Mouse (Mus musculus) heart, embryonic 16.5 days (tissue): ENCODE measurements at regions not wholly inside any gene's neighbourhood (a gene's known extent, or its start where the extent isn't known, plus 50 kb on each side); places are given as distances from the start of the nearest gene placed in this dataset.

ENCODE experiments used
- ATAC-seq: fragments of 200-750 bp; cut with Nextera tagmentation; replicated peaks from 2 replicates; pipeline ENCODE4 v1.8.0; 2017; ENCODE audit warnings: moderate number of reproducible peaks; ENCODE audit not compliant: insufficient read depth, low FRiP score; ENCODE audit errors: extremely low read depth
- H3K27ac ChIP-seq: fragments of 300-500 bp; sonication (generic); 2 replicates; pipeline ENCODE4 v1.5.1; 2014; ENCODE audit warnings: mild to moderate bottlenecking, low read length, control low read depth, moderate library complexity
- H3K27me3 ChIP-seq: fragments of 300-500 bp; sonication (generic); 2 replicates; pipeline ENCODE4 v1.6.1; 2014; ENCODE audit warnings: low read length, mixed read lengths; ENCODE audit not compliant: control insufficient read depth, insufficient read depth
- H3K36me3 ChIP-seq: fragments of 300-500 bp; sonication (generic); 2 replicates; pipeline ENCODE4 v1.6.1; 2014; ENCODE audit not compliant: control insufficient read depth, insufficient read depth
- H3K4me1 ChIP-seq: fragments of 300-500 bp; sonication (generic); 2 replicates; pipeline ENCODE4 v1.6.1; 2014; ENCODE audit warnings: low read length, mixed read lengths; ENCODE audit not compliant: control insufficient read depth, insufficient read depth
- H3K4me2 ChIP-seq: fragments of 300-500 bp; sonication (generic); 2 replicates; pipeline ENCODE4 v1.6.1; 2014; ENCODE audit warnings: low read depth, mild to moderate bottlenecking, control low read depth, low read length
- H3K4me3 ChIP-seq: fragments of 300-500 bp; sonication (generic); 2 replicates; pipeline ENCODE4 v1.5.1; 2014; ENCODE audit warnings: mild to moderate bottlenecking, control low read depth, low read length
- H3K9ac ChIP-seq: fragments of 300-500 bp; sonication (generic); 2 replicates; pipeline ENCODE4 v1.6.1; 2014; ENCODE audit warnings: low read length, control low read depth
- H3K9me3 ChIP-seq: fragments of 300-500 bp; sonication (generic); replicated peaks from 2 replicates; pipeline ENCODE4 v1.6.1; 2016; ENCODE audit warnings: low read length; ENCODE audit not compliant: control insufficient read depth
- WGBS: fragments of 180-500 bp; shearing (Covaris S2); extraction: QIAGEN DNeasy Blood & Tissue Kit; methylation state at CpG from one replicate; pipeline ENCODE4 v1.1.7; 2014; 5-methylcytosine and 5-hydroxymethylcytosine counted together

DNA sequence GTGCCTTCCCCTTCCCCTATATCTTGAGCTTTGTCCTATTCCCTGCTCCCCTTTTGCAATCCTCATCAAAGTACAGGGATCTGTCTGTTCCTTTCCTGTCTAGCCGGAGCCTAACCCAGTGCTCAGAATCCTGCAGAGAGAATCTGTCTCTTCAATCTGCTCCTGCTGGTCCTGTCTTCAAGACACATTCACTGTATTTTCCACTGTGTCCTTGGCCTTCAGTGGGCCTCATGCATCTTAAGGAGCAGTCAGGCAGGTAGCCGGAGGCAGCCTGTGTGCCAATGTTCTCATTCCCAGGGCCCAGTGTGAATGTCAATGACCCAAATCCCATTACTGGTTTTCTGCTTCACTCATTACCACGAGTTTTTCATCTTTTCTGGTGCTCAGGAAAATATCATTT, 737.8 kb upstream of the A1bg start:
- 63% methylated on average over 3 of the region's 3 CpGs for WGBS
- no peak for ATAC-seq
- H3K4me1 ChIP-seq, result no peaks in the 10 kb centered on the region
- no peak overlapping the region for H3K4me3 ChIP-seq
- H3K9me3 ChIP-seq, result no peaks in the 10 kb centered on the region
- H3K27ac ChIP-seq, result no peak overlapping the region
- no peak overlapping the region for H3K9ac ChIP-seq
- H3K36me3 ChIP-seq, result no peaks in the 10 kb centered on the region
- H3K27me3 ChIP-seq, result no peaks in the 10 kb centered on the region
- no peak overlapping the region for H3K4me2 ChIP-seq

DNA sequence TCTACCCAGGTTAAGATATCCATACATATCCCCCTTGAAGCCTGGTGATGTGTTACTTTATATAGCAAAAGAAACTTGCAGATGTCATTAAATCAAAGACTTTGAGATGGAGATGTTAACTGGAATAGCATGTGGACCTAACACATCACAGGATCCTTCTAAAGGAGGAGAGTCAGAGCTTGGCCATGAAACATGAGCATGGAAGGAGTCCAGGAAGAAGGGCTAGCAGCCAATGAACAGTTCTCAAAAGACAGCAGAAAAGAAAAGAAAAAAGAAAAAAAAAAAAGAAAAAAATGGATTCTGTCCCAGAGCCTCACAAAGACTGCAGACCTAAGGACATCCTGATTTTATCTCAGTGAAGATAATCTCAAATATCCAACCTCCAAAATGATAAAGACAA, 734.1 kb upstream of the A1bg start:
- Histone ChIP-seq H3K27me3 (no peaks in the 10 kb centered on the region), H3K4me2 (no peak overlapping the region)

DNA sequence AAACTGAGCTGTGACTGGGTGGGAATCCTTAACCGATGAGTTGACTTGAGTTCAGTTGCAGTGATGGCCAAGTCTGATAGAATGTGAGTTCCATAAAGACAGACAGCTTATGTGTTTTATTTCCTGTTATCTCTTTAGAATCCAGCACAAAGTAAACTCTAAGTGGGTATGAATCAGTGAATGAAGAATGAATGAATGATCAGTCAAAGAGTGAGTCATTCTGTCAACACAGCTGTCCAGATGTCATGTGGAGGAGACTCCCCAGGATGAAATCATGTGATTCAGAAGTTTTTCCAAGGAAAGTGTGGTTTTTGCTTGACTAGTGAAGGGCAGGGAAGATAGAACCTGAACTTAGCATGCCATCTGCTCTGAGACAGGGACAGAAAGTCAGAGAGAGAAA, 732.0 kb upstream of the A1bg start:
- no peaks in the 10 kb centered on the region for H3K9me3 ChIP-seq

More for the DNA sequence above, 734.1 kb upstream of the A1bg start:
- Histone ChIP-seq H3K27ac (no peak overlapping the region), H3K9me3 (no peaks in the 10 kb centered on the region), H3K4me1 (no peaks in the 10 kb centered on the region), H3K9ac (no peak overlapping the region), H3K36me3 (no peaks in the 10 kb centered on the region), H3K4me3 (no peak overlapping the region)
- no peak for ATAC-seq

DNA sequence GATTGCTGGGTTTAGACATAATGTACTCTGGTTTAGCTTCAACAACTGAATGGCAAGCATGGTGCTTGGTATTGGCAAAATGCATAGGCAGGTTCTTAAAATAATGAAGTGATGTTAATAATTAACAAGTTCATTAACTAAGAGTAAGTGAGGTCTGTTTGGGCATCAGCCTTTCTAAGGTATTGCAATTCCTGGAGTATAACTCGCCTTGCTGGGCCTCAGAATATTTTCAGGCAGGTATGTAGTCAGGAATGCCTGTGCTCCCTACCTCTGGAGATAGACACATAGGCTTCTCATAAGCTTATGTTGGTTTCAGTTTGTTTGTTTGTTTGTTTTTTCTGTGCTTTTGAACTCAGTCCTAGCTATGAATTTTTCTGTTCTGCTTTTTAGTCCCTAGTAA, 731.0 kb upstream of the A1bg start:
- no peaks in the 10 kb centered on the region for H3K9me3 ChIP-seq
- H3K27ac ChIP-seq, result no peak overlapping the region
- H3K9ac ChIP-seq, result no peak overlapping the region
- no peak overlapping the region for H3K4me3 ChIP-seq
- H3K27me3 ChIP-seq, result no peaks in the 10 kb centered on the region
- no peak for ATAC-seq
- H3K4me2 ChIP-seq, result no peak overlapping the region
- no peaks in the 10 kb centered on the region for H3K4me1 ChIP-seq
- H3K36me3 ChIP-seq, result no peaks in the 10 kb centered on the region
- 94% methylated on average over 1 of the region's 1 CpGs for WGBS

More for the DNA sequence above, 732.0 kb upstream of the A1bg start:
- no peaks in the 10 kb centered on the region for H3K4me1 ChIP-seq
- no peaks in the 10 kb centered on the region for H3K27me3 ChIP-seq
- no peak overlapping the region for H3K4me3 ChIP-seq
- no peak overlapping the region for H3K4me2 ChIP-seq
- no peaks in the 10 kb centered on the region for H3K36me3 ChIP-seq
- H3K9ac ChIP-seq, result no peak overlapping the region
- 80% methylated on average over 1 of the region's 1 CpGs for WGBS
- H3K27ac ChIP-seq, result no peak overlapping the region
- ATAC-seq, result no peak

DNA sequence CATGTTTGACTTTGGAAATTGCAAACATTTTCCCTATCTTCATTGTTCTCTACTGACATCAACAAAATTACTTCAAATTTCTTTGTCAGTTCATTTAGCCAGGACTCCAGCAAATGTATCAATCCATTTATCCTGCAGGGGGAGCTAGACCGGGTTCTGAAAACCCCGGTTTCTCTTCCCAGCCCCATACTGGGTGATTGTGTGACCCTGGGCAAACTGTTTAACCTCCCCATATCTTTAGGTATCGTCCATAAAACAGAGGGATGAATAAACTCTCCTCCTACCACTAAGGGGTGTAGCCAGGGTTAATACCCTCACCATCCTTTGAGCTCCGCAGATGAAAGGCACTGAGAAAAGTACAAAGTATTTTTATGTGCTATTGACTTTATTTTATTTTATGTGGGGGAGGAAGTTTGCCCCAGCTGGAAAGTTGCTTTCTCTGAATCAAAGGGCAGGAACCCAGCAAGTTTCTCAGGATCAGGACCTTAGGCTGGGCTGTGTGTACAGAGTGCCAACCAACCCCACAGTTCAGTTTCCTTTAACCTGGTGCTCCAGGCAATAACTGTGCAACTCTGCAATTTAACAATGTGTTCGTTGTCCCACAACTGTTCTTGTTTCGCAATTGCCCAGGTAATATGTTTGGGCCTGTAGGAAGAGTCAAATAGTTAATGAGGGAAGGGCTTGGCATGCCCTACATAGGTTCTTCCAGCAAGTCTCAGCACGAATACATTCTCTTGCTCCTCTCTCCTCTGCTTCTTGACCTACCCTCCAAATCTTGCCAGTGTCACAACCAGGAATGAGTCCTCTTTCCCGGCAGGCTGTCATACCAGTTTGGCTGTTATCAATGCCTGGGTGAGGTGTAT, 696.1 kb upstream of the A1bg start:
- Histone ChIP-seq H3K27ac (no peak overlapping the region), H3K4me3 (no peak overlapping the region), H3K9ac (no peak overlapping the region), H3K4me2 (no peak overlapping the region), H3K4me1 (no peaks in the 10 kb centered on the region), H3K27me3 (no peaks in the 10 kb centered on the region), H3K36me3 (no peaks in the 10 kb centered on the region), H3K9me3 (no peaks in the 10 kb centered on the region)
- WGBS, result 69% methylated on average over 8 of the region's 8 CpGs
- no peak for ATAC-seq

DNA sequence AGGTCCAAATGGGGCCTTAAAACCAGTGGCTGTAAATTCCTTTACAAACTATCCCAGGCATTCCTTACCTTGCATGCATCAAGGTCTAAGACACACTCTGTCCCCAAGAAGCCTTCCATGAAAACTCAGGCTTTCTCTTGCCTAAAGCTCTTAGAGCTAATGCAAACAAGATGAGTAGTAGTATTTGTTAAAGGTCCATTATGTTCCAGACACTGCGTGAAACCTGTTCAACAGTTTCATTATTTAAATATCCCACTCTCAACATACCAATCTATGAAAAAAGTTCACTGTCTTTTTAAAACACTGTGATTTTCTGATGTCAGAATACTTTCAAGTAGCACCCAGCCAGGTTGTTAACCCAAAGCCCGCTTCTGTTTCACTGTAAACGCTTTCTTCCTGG, 687.9 kb upstream of the A1bg start:
- Histone ChIP-seq H3K9me3 (no peaks in the 10 kb centered on the region), H3K27ac (no peak overlapping the region), H3K27me3 (no peaks in the 10 kb centered on the region), H3K36me3 (no peaks in the 10 kb centered on the region), H3K4me2 (no peak overlapping the region), H3K9ac (no peak overlapping the region), H3K4me3 (no peak overlapping the region), H3K4me1 (no peaks in the 10 kb centered on the region)
- WGBS, result 89% methylated on average over 3 of the region's 3 CpGs
- no peak for ATAC-seq

DNA sequence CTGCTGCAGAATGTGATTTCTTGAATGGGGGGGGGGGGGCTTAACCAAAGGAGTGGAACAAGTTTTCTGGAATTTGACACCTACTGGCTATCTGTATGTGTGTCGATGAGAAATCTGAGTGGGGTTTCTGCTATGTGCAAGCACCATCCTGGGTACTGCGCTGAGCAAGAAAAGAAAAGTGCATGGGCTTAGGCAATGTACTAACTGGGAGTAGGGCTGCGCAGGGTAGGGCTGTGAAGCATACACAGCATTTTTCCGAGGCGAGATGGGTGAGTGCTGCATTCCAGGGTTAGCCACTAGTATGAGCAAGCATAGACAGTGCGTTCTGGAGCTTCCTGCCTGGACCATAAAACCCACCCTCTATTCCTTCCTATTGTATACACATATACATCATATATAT, 686.8 kb upstream of the A1bg start:
- Histone ChIP-seq H3K27ac (no peak overlapping the region), H3K4me3 (no peak overlapping the region), H3K4me1 (no peaks in the 10 kb centered on the region), H3K9ac (no peak overlapping the region), H3K4me2 (no peak overlapping the region), H3K27me3 (no peaks in the 10 kb centered on the region), H3K9me3 (no peaks in the 10 kb centered on the region), H3K36me3 (no peaks in the 10 kb centered on the region)
- WGBS, result 52% methylated on average over 6 of the region's 6 CpGs
- ATAC-seq, result no peak

DNA sequence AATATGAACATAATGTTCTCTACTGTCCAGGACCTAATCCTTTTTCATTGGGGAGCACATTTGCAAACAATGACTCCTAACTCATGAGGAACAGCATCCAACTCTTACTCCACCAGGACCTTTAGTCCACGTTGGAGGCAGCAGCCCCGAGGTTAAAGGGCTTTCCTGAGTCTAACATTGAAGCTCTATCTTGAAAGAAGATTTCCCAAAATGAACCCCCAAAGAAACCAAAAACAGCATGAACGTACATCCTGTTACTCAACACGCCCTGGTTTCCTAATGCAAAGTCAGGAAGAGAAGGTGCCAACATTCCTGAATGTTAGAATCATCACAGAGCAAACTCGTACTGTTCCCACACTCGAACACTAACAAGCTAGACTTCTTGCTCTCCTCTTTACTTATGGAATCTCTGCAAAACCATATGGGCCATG, 685.5 kb upstream of the A1bg start:
- H3K36me3 ChIP-seq, result no peaks in the 10 kb centered on the region
- H3K4me3 ChIP-seq, result no peak overlapping the region
- no peaks in the 10 kb centered on the region for H3K4me1 ChIP-seq
- H3K9me3 ChIP-seq, result no peaks in the 10 kb centered on the region
- 27% methylated on average over 6 of the region's 6 CpGs for WGBS
- no peak overlapping the region for H3K27ac ChIP-seq
- no peaks in the 10 kb centered on the region for H3K27me3 ChIP-seq
- no peak overlapping the region for H3K9ac ChIP-seq
- no peak overlapping the region for H3K4me2 ChIP-seq
- no peak for ATAC-seq

DNA sequence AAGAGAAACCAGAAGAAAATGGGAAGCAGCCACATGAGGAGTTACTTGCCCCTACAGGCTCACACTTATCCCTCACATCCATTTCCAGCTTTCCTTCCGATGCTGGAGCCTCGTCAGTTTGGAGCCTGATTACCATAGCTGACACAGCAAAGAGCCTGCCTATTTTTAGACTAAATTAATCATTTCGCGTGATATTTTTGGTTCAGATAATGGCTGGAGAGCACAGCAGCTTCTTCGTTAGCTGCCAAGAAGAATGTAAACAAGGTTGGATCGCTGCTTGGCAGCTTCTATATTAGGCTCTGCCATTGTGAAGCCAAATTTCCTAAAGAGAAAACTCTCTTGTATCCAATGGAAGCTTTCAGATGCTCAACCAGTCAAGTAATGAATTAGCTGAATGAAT, 676.9 kb upstream of the A1bg start:
- H3K4me3 ChIP-seq, result no peak overlapping the region
- ATAC-seq, result peak; percentile 72
- no peak overlapping the region for H3K9ac ChIP-seq
- H3K4me2 ChIP-seq, result peak overlapping the region; percentile 44
- no peaks in the 10 kb centered on the region for H3K36me3 ChIP-seq
- H3K4me1 ChIP-seq, result peaks cover 9% of the 10 kb centered on the region
- no peaks in the 10 kb centered on the region for H3K27me3 ChIP-seq
- 16% methylated on average over 6 of the region's 6 CpGs for WGBS
- H3K27ac ChIP-seq, result peak overlapping the region; percentile 48
- no peaks in the 10 kb centered on the region for H3K9me3 ChIP-seq
